Mouse (Mus musculus): ENCODE measurements around the gene Olfr993. TPM values are rescaled to one million over a fixed set of nuclear protein-coding genes. Genes with fewer than 3 reads are reported as not detected.

Olfr993 gene
- polyA plus RNA-seq (2015; fragmentation: Nextera tagmentation; extraction: Ambion mirVana) = not detected in 2 replicates

- Histone ChIP-seq H3K9ac (no peak within 1 kb of the TSS), H3K36me3 (replicated peaks) (no peaks in the 10 kb centered on the region), H3K9me3 (replicated peaks) (no peaks in the 10 kb centered on the region), H3K4me1 (replicated peaks) (no peaks in the 10 kb centered on the region), H3K4me2 (no peak within 1 kb of the TSS), H3K27me3 (no peaks in the 10 kb centered on the region), H3K27ac (replicated peaks) (no peak within 1 kb of the TSS), H3K4me3 (replicated peaks) (no peak within 1 kb of the TSS)
- ATAC-seq (ENCODE audit: insufficient read depth) = no peak
Observed at GRCm38 (mm10) chr2:85414777-85415176, at the start of gene Olfr993. Gene Olfr993 (minus strand): TSS chr2:85414877.

DNA sequence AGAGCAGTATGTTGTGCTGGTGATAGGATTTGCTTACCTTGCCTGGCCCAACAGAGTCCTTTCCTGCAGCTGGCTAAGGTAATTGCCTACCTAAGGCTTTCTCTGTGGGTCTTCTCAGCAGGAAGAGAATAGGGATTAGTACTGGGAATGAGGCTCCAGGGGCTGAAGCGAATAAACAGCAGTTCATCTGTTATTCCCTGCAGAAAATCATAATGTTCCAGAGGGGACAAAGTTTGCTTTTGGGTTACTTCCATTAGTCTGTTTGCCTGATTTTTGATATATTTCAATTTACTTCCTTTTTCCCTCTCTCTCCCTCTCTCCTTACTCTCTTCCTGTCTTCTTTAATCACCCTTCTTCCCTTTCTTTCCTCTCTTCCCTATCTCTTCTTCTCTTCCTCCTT, 28.9 kb upstream of the Olfr993 start, which contains the start of gene Olfr995:
Gene Olfr995, minus strand, starts transcription at position 101 of the 400 bp plus-strand sequence.
- no peaks in the 10 kb centered on the region for H3K27me3 ChIP-seq
- 25% methylated on average over 1 of the region's 1 CpGs for WGBS (ENCODE audit: insufficient replicate concordance)
- no peak within 1 kb of the TSS for H3K4me2 ChIP-seq

GRCm38 (mm10) chr2:85442546-85442945, 27.9 kb upstream of the Olfr993 start:
- H3K4me2 ChIP-seq = no peak overlapping the region
- H3K27me3 ChIP-seq = no peaks in the 10 kb centered on the region
- H3K9ac ChIP-seq = no peak overlapping the region
- no peak for ATAC-seq (ENCODE audit: insufficient read depth)
- H3K9me3 ChIP-seq (replicated peaks) = no peaks in the 10 kb centered on the region
- no peaks in the 10 kb centered on the region for H3K36me3 ChIP-seq (replicated peaks)
- no peaks in the 10 kb centered on the region for H3K4me1 ChIP-seq (replicated peaks)
- H3K4me3 ChIP-seq (replicated peaks) = no peak overlapping the region
- no peak overlapping the region for H3K27ac ChIP-seq (replicated peaks)

More for the DNA sequence above, 28.9 kb upstream of the Olfr993 start, which contains the start of gene Olfr995:
- H3K9me3 ChIP-seq (replicated peaks) = no peaks in the 10 kb centered on the region
- H3K27ac ChIP-seq (replicated peaks) = no peak within 1 kb of the TSS
- no peak within 1 kb of the TSS for H3K4me3 ChIP-seq (replicated peaks)
- no peaks in the 10 kb centered on the region for H3K4me1 ChIP-seq (replicated peaks)
- no peak for ATAC-seq (ENCODE audit: insufficient read depth)
- H3K36me3 ChIP-seq (replicated peaks) = no peaks in the 10 kb centered on the region
- no peak within 1 kb of the TSS for H3K9ac ChIP-seq

- Histone ChIP-seq H3K4me3 (replicated peaks) (no peak within 1 kb of the TSS), H3K27ac (replicated peaks) (no peak within 1 kb of the TSS), H3K9ac (no peak within 1 kb of the TSS), H3K27me3 (no peaks in the 10 kb centered on the region), H3K9me3 (replicated peaks) (no peaks in the 10 kb centered on the region), H3K4me2 (no peak within 1 kb of the TSS), H3K36me3 (replicated peaks) (no peaks in the 10 kb centered on the region), H3K4me1 (replicated peaks) (no peaks in the 10 kb centered on the region)
- WGBS (ENCODE audit: insufficient replicate concordance) = 74% methylated on average over 3 of the region's 3 CpGs
- no peak for ATAC-seq (ENCODE audit: insufficient read depth)
Observed at GRCm38 (mm10) chr2:85436351-85436750, 21.7 kb upstream of the Olfr993 start, which contains the start of gene Olfr994. Gene Olfr994 (minus strand): TSS chr2:85436451.

- Histone ChIP-seq H3K36me3 (replicated peaks) (no peaks in the 10 kb centered on the region), H3K4me2 (no peak overlapping the region), H3K27ac (replicated peaks) (no peak overlapping the region), H3K4me3 (replicated peaks) (no peak overlapping the region), H3K9ac (no peak overlapping the region), H3K9me3 (replicated peaks) (no peaks in the 10 kb centered on the region), H3K4me1 (replicated peaks) (no peaks in the 10 kb centered on the region), H3K27me3 (no peaks in the 10 kb centered on the region)
- WGBS (ENCODE audit: insufficient replicate concordance) = 49% methylated on average over 1 of the region's 1 CpGs
- ATAC-seq (ENCODE audit: insufficient read depth) = no peak
Observed at GRCm38 (mm10) chr2:85425893-85426292, 11.2 kb upstream of the Olfr993 start.

GRCm38 (mm10) chr2:85409369-85409768, 5.3 kb downstream of the Olfr993 start, which contains the start of gene Olfr992:
Gene Olfr992 (minus strand): TSS chr2:85409469.
- Histone ChIP-seq H3K4me3 (replicated peaks) (no peak within 1 kb of the TSS), H3K4me1 (replicated peaks) (no peaks in the 10 kb centered on the region), H3K36me3 (replicated peaks) (no peaks in the 10 kb centered on the region), H3K9me3 (replicated peaks) (no peaks in the 10 kb centered on the region), H3K27ac (replicated peaks) (no peak within 1 kb of the TSS), H3K27me3 (no peaks in the 10 kb centered on the region), H3K4me2 (no peak within 1 kb of the TSS), H3K9ac (no peak within 1 kb of the TSS)
- no peak for ATAC-seq (ENCODE audit: insufficient read depth)
- WGBS (ENCODE audit: insufficient replicate concordance) = 42% methylated on average over 2 of the region's 2 CpGs

Other genes starting within 250 kb of the Olfr993 start
- 0.07 TPM in 2 replicates for gene Lrrc55, start 217.7 kb downstream of the Olfr993 start, polyA plus RNA-seq (2015; fragmentation: Nextera tagmentation; extraction: Ambion mirVana)
- not detected in 2 replicates for gene Olfr987, start 75.6 kb downstream of the Olfr993 start, polyA plus RNA-seq (2015; fragmentation: Nextera tagmentation; extraction: Ambion mirVana)
- gene Olfr988, start 51.6 kb downstream of the Olfr993 start, polyA plus RNA-seq (2015; fragmentation: Nextera tagmentation; extraction: Ambion mirVana) = not detected in 2 replicates
- gene Olfr992, start 5.4 kb downstream of the Olfr993 start, polyA plus RNA-seq (2015; fragmentation: Nextera tagmentation; extraction: Ambion mirVana) = not detected in 2 replicates
- not detected in 2 replicates for gene Olfr994, start 21.6 kb upstream of the Olfr993 start, polyA plus RNA-seq (2015; fragmentation: Nextera tagmentation; extraction: Ambion mirVana)
- gene Olfr995, start 28.8 kb upstream of the Olfr993 start, polyA plus RNA-seq (2015; fragmentation: Nextera tagmentation; extraction: Ambion mirVana) = not detected in 2 replicates
- gene 4833423E24Rik, start 104.1 kb upstream of the Olfr993 start, polyA plus RNA-seq (2015; fragmentation: Nextera tagmentation; extraction: Ambion mirVana) = not detected in 2 replicates
- gene Olfr996, start 164.3 kb upstream of the Olfr993 start, polyA plus RNA-seq (2015; fragmentation: Nextera tagmentation; extraction: Ambion mirVana) = not detected in 2 replicates
- not detected in 2 replicates for gene Olfr998, start 174.1 kb upstream of the Olfr993 start, polyA plus RNA-seq (2015; fragmentation: Nextera tagmentation; extraction: Ambion mirVana)
- gene Olfr1000, start 197.0 kb upstream of the Olfr993 start, polyA plus RNA-seq (2015; fragmentation: Nextera tagmentation; extraction: Ambion mirVana) = not detected in 2 replicates
- not detected in 2 replicates for gene Olfr1002, start 235.8 kb upstream of the Olfr993 start, polyA plus RNA-seq (2015; fragmentation: Nextera tagmentation; extraction: Ambion mirVana)
- gene Olfr154, start 249.6 kb upstream of the Olfr993 start, polyA plus RNA-seq (2015; fragmentation: Nextera tagmentation; extraction: Ambion mirVana) = not detected in 2 replicates